Mouse (Mus musculus): ENCODE data around the gene Jph3. TPM values are rescaled to one million over a fixed set of nuclear protein-coding genes. Genes with fewer than 3 reads are reported as not detected.
A peak's percentile ranks its signal among the peaks of the same experiment; 100 is the strongest.

Jph3 gene
- total RNA-seq, 2 experiments from 2014 or later: 271 to 301 TPM

DNA sequence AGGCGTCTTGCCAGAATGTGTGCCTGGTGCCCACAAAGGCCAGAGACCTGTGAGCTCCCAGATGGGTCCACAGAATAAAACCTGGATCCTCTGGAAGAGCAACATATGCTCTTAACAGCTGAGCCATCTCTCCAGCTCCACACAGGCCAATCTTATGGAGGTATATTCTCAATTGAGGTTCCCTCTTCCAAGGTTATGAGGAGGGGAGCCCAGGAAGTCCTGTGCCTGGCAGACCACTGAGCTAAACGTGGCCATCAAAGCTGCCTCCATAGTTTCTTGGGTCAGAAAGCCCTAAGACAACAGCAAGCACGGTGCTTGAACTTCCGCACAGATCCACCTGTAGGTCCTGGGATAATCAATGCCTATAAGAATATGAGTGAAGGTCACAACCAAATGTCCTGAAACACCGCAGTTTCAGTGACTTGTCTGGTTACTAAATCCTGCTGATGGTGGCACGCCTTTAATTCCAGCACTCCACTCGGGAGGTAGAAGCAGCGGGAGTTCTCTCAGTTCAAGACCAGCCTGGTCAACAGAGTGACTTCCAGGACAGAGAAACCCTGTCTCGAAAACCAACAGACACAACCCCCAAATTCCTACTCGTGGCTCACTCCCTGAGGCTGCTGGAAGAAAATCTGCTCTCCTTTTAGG is 99.1 kb downstream of the Jph3 start:
- no peak for DNase-seq (ENCODE audit: low spot score in 2 of 2)

DNA sequence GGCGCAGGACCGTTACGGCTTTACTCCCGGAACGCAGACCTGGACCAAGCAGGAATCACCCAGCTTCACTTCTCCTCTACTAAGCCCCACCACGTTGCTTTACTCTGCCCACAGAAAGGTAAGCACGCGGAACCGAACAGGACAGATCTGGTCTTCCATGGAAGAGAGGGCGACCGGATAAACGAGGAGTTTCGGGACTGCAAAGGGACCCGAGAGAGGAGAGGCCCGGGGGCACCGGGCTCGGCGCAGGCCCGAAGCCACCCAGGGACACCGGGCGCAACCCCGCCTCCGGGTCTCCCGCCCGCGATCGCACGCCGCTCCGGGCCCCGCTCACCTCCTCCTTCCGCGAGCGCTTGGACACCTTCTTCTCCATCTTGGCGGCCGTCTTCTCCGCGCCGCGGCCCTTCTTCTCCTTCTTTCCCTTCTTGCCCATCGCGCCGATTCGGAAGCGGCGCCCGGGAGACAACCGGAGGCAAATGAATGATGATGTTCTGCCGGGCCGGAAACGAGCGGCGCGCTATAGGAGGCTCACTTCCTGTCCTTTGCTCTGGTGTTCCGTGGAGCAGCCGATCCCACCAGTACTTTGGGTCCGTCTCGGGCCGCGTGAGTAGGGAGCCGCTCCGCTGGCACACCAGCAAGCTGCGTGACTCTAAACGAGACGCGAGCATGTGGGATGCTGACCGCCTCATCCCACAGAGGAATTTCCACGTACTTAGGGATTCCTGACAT is 99.8 kb downstream of the Jph3 start, which contains the start of gene Klhdc4:
TSS of gene Klhdc4 (minus strand) at position 522 of the 729 bp plus-strand sequence.
- peak; percentile 86 to 89 for DNase-seq (ENCODE audit: low spot score in 2 of 2)

DNA sequence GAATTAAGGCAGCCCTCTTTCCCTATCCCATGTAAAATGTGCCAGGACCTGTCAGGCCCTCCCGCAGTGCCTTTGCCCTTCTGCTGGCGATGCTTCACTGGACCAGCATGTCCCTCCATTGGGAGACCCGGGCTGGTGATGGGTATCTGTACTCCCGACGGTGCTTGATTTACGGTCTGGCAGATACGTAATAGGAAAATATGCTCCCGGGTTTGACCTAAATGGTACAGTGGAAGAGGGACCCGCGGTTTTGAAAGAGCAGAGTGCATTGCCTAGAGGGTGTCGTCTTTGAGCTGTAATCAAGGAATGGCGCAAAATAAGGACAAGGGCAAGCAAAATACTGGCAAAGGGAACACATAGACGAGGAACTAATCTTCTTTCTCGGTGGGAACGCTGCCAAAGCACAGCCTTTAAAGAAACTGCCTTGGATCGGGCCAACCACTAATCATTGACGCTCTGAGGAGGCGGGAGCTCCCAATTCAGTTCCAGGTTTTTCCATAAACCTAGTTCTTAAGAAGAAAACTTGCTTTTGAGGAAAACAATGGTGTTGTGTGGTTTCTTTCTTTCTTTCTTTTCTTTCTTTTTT is 100.4 kb downstream of the Jph3 start:
- DNase-seq (ENCODE audit: low spot score in 2 of 2): no peak

DNA sequence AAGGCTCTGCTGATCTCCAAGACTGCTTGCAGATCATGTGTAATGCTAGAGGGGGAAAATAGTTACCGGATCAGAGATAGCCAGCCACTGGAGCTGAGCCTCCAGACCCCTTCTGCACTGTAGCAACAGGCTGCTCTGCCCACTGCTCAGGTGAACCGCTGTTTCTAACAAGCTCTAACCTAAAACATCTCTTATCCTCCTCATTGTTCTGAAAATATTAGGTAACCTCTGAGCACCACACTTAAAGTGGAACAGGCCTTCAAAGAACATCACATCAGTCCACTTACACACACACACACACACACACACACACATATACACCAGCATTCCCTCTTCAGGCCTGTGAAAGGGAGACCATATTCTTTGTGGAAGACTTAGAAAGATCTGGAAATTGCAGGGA is 102.6 kb downstream of the Jph3 start:
- DNase-seq (ENCODE audit: low spot score in 2 of 2): no peak

DNA sequence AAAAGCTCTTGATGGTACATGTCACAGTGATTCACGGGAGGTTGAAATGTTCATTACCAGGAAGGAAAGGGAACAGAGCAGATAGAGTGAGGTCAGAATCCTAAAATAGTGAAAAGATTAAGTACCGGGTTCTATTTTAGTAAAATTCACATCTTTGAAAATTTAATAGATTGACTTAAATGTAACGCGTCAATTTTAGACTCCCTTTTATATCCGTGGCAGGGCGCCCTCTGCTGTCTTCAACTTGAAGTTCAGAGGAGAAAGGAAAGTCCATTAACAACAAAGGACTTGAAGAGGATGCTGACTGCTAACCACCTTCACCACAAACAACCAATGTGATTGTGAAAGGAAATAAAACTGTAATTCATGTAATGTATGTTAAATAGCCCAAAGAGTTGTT is 103.1 kb downstream of the Jph3 start:
- peak; percentile 78 to 86 for DNase-seq (ENCODE audit: low spot score in 2 of 2)

DNA sequence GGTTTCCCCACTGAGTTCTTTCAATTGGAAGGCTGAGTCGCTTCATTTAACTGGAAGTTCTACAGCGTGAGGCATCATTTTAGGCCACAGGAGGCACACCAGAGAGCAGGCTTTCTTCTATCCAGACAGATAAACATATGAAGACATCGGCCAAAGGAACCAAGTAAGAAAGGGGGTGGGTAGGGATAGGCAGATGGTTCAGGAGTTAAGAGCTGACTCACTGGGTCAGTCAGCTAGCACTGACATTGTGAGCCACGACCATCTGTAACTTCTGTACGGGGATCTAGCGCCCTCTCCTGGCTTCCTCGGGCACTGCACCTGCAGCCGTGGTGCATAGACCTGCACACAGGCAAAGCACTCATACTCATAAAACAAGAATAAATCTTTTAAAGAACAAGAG is 111.8 kb downstream of the Jph3 start:
- peak; percentile 77 to 81 for DNase-seq (ENCODE audit: low spot score in 2 of 2)

DNA sequence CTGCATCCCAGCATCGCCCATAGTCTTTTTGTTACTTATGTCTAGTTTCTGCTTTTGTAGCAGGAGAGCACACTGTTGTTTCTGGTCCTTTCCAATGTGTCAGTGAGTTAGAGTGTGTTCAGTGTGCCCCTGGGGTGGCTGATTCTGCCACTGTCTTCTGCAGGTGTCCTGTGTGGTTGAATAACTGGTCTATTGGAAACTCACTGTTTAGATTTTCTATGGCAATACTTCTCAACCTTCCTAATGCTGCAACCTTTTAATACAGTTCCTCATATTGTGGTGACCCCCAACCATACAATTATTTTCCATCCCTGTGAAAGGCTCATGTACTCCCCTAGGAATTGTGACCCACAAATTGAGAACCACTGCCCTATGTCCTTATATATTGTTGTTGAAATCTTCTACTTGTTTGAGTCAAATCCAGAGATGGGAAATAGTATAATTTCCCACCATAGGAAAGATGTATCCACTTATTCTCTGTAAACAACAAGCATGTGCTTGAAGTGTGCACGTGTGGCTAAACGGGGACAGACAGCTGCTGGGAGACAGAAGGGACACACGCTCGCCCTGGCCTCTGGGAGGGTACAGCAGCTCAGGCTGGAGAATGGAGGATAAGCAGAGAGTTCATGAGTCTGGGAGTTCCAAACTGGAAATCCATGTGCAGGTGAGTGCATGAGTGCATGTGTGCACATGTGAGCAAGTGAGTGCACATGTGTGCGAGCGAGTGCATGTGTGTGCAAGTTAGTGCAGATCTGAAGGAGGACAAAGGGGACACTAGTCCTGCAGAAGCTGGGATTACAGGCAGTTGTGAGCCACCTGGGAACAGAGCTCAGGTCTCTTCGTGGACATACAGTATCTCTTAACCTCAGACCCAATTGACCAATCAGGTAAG is 112.9 kb downstream of the Jph3 start:
- DNase-seq (ENCODE audit: low spot score in 2 of 2): no peak

DNA sequence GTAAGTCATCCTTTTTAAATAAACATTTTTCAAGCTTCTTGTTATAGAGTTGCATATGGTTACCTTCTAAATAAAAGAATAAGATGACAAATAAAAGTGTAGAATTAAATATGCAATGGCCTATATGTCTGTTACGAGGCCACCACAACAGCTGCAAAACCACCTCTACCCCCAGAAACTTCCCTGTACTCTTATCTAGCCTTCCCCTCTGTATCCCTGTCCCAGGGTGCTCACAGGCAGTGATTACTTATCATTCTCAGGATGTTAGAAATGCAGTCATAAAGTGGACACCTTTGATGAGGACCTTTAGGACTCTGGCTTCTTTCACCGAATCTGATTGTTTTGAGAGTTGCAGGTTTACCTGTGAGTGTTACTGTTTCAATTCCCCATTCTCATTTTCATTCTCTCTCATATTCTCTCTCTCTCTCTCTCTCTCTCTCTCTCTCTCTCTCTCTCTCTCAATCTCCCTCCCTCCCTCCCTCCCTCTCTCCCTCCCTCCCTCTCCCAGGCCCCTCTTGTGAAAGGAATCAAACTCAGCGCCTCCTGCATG is 113.8 kb downstream of the Jph3 start:
- DNase-seq (ENCODE audit: low spot score in 2 of 2): no peak

Other genes starting within 250 kb of the Jph3 start
- gene 1700018B08Rik, start 185.3 kb upstream of the Jph3 start, total RNA-seq (2021): not detected
- gene Fbxo31, start 150.8 kb upstream of the Jph3 start, total RNA-seq (2021): 100 to 1,000 TPM; 104 to 105 TPM
- 100 to 1,000 TPM; 187 to 190 TPM for gene Map1lc3b, start 139.3 kb upstream of the Jph3 start, total RNA-seq (2021)
- 10 to 100 TPM; 63.2 to 68.7 TPM for gene Zcchc14, start 76.7 kb upstream of the Jph3 start, total RNA-seq (2021)
- gene Klhdc4, start 99.9 kb downstream of the Jph3 start, total RNA-seq (2021): 10 to 100 TPM; 25.8 to 30.5 TPM
- gene Slc7a5, start 178.1 kb downstream of the Jph3 start, total RNA-seq (2021): 10 to 100 TPM; 53.0 to 54.4 TPM
- under 1 TPM; 0.33 to 0.35 TPM for gene Car5a, start 215.3 kb downstream of the Jph3 start, total RNA-seq (2021)
- gene Banp, start 220.1 kb downstream of the Jph3 start, total RNA-seq (2021): 10 to 100 TPM; 44.5 to 52.3 TPM